Mouse (Mus musculus) CH12F3 (cell line): Measurements from ENCODE around the gene Acly.

ENCODE experiments used
- in situ Hi-C: fragments of 300-500 bp; cut with MboI; formaldehyde crosslinking; loops from 2 replicates; pipeline ENCODE4 v1.14.3; 2020; ENCODE audit warnings: low sequenced_read_pairs

Gene Acly

GRCm38 (mm10) chr11:100513716-100514115, 14.1 kb downstream of the Acly start:
- in situ Hi-C loops, result no loop called here

DNA sequence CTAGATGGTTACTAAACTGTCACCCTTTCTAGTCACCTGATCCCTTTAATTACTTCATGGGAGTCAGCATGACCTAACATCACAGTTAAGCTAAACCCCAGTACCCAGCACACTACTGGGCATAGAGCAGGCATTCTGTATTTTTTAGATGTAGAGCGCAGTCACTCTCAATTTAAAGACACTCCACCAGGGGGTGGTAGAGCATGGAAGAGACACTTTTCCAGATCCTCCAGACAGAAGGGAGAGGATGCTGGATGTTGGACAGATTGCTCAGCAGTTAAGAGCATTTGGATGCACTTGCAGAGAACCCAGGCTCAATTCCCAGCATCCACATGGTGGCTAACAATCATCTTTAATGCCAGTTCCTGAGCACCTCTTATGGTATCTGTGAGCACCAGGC, 15.4 kb downstream of the Acly start:
- in situ Hi-C loops, result no loop called here

- in situ Hi-C loops, result no loop called here
These were observed 17.2 kb downstream of the Acly start for GRCm38 (mm10) chr11:100510556-100510955.

DNA sequence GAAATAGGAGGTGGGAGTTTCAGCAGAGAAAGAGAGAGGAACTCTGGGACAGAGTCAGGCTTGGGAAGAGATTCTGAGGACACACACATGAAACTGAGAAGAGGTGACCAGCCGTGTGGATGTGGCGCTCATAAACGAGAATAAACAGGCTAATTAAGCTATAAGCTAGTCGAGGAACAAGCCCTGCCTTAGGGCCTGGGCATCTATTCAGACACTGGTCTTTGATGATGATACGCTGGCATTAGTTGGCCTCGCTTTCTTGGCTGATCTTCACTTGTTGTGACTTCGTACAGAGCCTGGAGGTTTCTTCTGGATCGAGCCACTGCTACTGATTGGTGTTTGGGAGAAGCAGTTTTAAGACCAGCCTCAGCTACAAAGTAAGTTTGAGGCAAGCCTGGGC, 21.8 kb downstream of the Acly start:
- in situ Hi-C loops, result no loop called here

DNA sequence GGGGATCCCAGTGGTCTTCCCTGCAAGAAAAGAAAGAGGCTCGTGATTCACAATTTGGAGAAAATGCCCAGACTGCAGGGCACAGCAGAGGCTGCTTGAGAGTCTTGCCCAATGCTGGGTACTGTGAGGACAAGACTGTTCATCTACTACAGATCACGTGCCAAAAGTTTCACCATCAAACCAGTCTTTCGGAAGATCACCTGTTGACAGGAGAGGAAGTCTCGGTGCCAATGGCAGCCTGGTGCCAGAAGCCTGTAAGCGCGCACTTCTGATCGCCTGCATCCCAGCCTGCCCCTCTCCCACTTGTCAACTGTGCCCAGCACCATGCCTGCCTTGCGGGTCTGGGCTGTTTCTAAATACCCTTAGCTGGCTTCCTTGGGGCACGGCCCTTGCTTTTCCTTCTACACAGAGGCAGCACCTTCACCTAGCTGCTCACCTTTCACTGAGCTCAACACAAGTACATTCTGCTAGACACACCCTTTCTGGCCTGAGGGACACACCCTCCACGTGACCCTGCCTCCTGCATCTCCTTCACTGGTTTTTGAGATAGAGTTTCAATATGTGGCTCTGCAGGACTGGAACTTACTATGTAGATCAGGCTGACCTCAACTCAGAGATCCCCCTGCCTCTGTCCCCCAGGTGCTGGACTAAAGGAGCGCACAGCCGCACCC, 22.7 kb downstream of the Acly start:
- in situ Hi-C loops, result no loop called here

GRCm38 (mm10) chr11:100501321-100501720, 26.5 kb downstream of the Acly start:
- in situ Hi-C loops, result no loop called here

DNA sequence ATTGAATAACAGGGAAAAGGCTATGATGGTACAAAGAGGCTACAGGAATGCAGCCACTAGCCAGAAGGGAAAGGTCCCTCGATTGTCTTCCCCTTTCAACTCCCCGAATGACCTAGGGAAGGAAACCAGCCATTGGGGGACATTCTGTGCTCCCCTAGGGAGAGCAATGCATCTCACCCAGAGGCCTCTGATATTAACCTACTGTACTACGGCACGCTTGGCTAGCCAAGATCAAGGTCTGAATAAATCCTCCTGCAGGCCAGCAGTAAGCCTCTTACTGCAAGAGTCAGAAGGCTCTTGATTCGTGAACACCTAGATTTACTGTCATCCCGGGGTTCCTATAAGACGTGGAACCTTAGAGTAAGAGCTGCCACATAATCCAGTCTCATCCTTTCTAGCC, 27.1 kb downstream of the Acly start:
- in situ Hi-C loops, result no loop called here

DNA sequence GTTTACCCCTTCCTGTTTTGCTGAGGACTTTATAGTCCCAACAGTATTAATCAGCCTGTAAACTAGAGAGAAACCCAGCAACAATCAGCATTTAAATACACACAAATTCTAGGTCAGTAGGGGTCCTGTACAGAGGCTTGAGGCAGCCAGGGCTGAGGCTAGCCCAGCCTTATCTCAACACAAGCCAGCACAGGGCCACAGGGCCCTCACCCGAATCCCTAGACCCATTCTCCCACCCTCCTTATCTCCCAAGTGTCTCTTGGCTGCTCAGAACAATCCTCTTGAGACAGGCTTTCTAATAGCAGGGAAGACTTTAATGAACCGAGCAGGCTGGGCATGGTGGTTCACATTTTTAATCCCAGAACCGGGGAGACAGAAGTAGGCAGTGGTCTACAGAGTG, 27.6 kb downstream of the Acly start:
- in situ Hi-C loops, result no loop called here

- in situ Hi-C loops, result loop anchor here (10.0 kb wide), 1 partner anchor 211 kb away; the partner anchor contains the start of gene Dhx58
These were observed 34.0 kb downstream of the Acly start for GRCm38 (mm10) chr11:100493771-100494170.

DNA sequence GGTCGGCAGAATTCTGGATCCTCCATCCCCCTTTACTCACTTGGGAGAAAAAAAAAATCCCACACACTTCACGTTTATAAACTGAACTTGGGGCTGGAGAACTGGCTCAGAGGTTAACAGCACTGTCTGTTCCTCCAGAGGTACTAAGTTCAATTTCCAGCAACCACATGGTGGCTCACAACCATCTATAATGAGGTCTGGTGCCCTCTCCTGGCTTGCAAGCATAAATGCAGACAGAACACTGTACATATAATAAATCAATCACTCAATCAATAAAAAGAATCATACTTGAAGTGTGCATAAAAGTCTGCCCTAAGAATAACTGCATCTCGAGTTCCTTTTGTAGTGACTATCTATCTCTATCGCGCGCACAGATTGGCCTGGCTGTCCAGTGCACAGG, 36.8 kb downstream of the Acly start:
- in situ Hi-C loops, result loop anchor here (10.0 kb wide), 1 partner anchor 214 kb away; the partner anchor contains the start of gene Dhx58

- in situ Hi-C loops, result no loop called here
These were observed 41.8 kb downstream of the Acly start for GRCm38 (mm10) chr11:100485801-100486538.

- in situ Hi-C loops, result no loop called here
These were observed 43.3 kb downstream of the Acly start for GRCm38 (mm10) chr11:100484461-100484860.

GRCm38 (mm10) chr11:100479152-100479551, 48.6 kb downstream of the Acly start:
- in situ Hi-C loops, result no loop called here

DNA sequence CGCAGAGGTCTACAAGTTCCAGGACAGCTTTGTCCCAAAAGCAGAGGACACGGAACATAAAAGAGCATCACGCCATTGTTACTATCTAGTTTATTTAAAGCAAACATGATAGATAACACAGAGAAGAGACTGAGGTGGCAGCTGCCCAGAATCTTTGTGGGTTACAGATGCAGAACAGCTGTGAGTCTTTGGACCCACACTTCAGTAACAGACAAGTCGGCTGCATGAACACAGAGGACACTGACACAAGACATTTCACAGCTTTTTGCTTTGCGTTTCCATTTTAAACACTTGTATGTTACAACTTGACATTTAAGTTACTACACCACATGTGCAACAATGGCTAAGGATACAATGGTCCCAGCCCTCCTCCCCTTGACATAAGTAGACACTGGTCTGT, 51.5 kb downstream of the Acly start:
- in situ Hi-C loops, result no loop called here

- in situ Hi-C loops, result no loop called here
These were observed 54.9 kb downstream of the Acly start for GRCm38 (mm10) chr11:100472935-100473295.

DNA sequence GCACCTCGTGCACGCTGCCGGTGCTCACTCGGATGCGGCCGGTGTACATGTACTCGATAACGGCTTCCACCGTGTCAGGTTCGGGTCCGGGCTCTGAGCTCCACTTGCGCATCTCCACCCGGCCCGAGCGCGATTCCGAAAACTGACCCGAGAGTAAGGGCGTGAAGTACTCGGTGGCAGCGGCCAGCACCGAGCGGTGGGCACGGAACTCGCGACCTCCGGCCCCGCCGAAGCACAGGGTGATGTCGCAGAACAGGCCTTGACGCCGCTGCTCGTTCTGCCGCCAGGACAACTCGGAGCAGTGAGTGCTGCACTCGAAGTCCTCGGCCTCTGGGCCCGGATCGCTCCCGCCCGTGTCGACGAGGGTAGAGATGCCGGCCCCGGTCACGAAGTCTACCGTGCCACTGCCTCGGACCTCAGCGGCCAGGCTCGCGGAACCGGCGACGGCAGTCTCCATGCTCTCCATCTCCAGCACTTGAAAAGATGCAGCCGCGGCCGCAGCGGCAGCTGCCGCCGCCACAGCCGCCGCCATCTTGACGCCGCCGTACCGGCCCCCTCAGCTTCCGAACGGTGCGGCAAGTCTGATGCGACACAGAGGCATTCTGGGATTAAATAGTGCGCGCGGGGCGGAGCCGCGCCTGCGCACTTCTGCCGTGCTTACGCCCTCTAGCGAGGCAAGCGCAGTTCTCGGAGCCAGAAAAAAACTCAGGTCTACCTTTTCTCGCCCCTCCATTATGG, 55.4 kb downstream of the Acly start, which contains the start of gene Klhl11:
Klhl11 (minus strand) TSS at position 545 of the 738 bp plus-strand sequence.
- in situ Hi-C loops, result no loop called here

- in situ Hi-C loops, result no loop called here
These were observed 56.2 kb downstream of the Acly start for GRCm38 (mm10) chr11:100471352-100472196.

DNA sequence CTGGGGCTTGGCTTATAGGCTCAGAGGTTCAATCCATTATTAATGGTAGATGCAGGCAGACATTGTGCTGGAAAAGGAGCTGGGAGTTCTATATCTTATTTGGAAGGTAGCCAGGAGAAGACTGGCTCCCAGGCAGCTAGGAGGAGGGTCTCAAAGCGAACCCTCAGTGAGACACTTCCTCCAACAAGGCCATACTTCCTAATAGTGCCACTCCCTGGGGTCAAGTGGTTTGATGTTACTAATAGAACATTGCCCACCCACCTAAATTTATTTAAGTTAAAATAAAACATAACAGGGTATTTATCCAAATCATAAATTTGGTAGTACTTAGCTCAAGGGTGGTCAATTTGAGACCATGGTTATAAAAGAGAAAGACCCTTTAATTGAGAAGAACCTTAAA, 62.0 kb downstream of the Acly start:
- in situ Hi-C loops, result no loop called here

DNA sequence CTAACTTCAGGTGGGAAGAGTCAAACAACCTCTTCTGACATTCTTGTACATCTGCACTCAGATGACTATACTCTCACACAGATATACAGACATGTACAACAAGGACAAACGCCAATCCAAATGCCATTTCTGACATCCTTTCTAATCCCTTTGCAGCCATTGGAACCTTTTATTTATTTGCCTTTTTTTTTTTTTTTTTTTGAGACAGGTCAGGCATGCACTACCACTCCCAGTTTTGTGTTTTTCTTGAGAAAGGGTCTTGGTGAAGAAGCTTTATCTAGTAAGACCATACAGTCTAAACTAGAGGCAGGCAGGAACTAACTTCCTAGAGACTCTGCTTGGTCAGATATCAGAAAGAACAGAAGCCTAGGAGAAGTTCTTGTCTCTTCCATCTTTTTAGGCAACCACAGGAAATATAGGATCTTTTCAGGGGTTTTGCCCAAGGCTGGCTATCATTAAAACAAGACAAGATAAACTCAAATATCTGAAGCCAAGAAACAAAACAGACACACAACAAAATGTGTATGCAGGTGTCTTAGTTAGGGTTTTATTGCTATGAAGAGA, 62.5 kb downstream of the Acly start:
- in situ Hi-C loops, result no loop called here

- in situ Hi-C loops, result no loop called here
These were observed 65.1 kb downstream of the Acly start for GRCm38 (mm10) chr11:100462699-100463098.
